Mouse (Mus musculus): ENCODE measurements at regions not wholly inside any gene's neighbourhood (a gene's known extent, or its start where the extent isn't known, plus 50 kb on each side); places are given as distances from the start of the nearest gene placed in this dataset.

DNA sequence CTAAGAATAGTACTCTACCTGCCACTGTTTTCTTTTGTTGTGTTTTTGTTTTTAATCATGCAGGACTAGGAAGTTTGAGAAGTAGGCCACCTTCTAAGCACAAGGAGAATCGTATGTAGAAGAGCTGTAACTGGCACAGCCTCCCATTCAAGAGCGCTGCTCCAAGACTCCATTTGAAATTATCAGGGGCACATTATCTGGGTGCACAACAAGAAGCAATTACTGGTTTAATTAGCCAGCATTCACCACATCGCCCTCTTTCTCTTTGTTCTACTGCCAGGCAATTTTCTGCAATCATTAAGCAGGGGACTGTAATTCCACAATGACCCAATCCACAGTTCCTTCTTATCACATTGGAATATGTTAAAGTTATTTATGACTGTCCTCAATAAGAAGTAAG is 1220.8 kb upstream of the Pabpc4l start:
- peak in 1 of 2 experiments; percentile 21 for DNase-seq (ENCODE audit: low spot score in 2 of 2)

DNA sequence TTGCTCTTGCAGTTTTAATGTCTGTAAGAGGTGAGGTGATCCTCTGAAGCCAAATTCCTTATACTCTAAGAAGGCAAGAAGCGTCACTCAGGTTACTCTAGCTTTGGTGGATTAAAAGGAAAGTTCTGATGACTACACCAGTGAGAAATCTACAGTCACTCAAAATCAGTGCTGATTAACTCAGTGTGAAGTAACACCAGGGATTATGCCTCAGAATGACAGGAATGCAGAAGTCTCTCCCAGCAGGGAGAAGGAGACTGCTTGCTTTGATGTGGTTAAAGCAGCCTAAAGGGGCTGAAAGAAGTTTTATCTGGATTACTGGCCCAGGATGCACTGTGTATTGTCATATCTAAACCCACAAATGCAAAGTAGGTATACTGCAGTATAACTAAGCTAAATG is 1214.5 kb upstream of the Pabpc4l start:
- DNase-seq (ENCODE audit: low spot score in 2 of 2): no peak

DNA sequence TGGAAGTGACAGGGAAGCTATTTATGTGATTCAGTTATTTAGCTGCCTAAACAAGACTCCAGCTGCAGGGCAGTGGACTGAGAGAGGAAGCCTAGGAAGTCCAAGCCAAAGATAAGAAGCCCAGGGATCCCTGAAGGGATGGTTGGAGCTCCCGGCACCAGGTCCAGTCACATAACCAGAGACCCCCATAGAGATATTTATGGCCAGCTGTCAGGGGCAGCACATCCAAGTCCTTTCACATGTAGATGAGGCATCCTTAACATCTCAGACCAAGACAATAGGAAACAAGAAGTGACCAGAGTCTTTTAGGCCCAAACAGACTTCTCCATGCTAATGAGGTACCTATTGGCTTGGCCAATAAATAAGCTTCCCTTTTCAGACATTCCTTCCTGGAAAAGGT is 1212.5 kb upstream of the Pabpc4l start:
- no peak for DNase-seq (ENCODE audit: low spot score in 2 of 2)
